Mouse (Mus musculus) adrenal gland, adult 2 months (tissue): ENCODE measurements around the gene Mettl7a3. TPM values are rescaled to one million over a fixed set of nuclear protein-coding genes. Genes with fewer than 3 reads are reported as not detected.
"Not testable (repeated sequence)": the region's sequence is repeated elsewhere in the genome, so short reads cannot be mapped to it uniquely, and the experiment has no call there.

Source experiments
- DNase-seq: peaks from one replicate; pipeline ENCODE4 v3.0.0; 2021
- polyA plus RNA-seq: library from polyadenylated mRNA; depleted of rRNA; stranded (reverse); fragments of >200 nt; gene quantifications from 2 replicates; pipeline ENCODE4 v1.2.3, GENCODE M21; 2012
- total RNA-seq, 2 experiments: library from RNA; stranded (reverse); gene quantifications; 2 replicates each; pipeline ENCODE4 v1.2.3; 2021

The Mettl7a3 gene
- total and polyA plus RNA-seq, 3 experiments = 0.13 to 0.63 TPM; not detected in 1

GRCm38 (mm10) chr15:100330739-100331138, 4.0 kb upstream of the Mettl7a3 start:
- no peak for DNase-seq

- not testable (repeated sequence) for DNase-seq
Measured at GRCm38 (mm10) chr15:100332077-100332961, 2.4 kb upstream of the Mettl7a3 start.

- DNase-seq = not testable (repeated sequence)
Measured at GRCm38 (mm10) chr15:100337328-100337727, 2.6 kb downstream of the Mettl7a3 start.

- DNase-seq = peak; percentile 46
Measured at GRCm38 (mm10) chr15:100337847-100338246, 3.1 kb downstream of the Mettl7a3 start.

- DNase-seq = not testable (repeated sequence)
Measured at GRCm38 (mm10) chr15:100341314-100341980, 6.7 kb downstream of the Mettl7a3 start.

GRCm38 (mm10) chr15:100345484-100345883, 10.8 kb downstream of the Mettl7a3 start:
- DNase-seq = peak; percentile 46

GRCm38 (mm10) chr15:100346761-100347160, 12.0 kb downstream of the Mettl7a3 start:
- DNase-seq = no peak

GRCm38 (mm10) chr15:100349496-100349895, 14.8 kb downstream of the Mettl7a3 start:
- no peak for DNase-seq

- DNase-seq = no peak
Measured at GRCm38 (mm10) chr15:100351501-100352060, 16.9 kb downstream of the Mettl7a3 start.

GRCm38 (mm10) chr15:100352711-100353250, 18.1 kb downstream of the Mettl7a3 start, which contains the start of the genes Methig1 and Mettl7a2:
Gene Methig1, plus strand, starts transcription at chr15:100353149.
Gene Mettl7a2, plus strand, starts transcription at chr15:100353200.
- DNase-seq = no peak

- DNase-seq = not testable (repeated sequence)
Measured at GRCm38 (mm10) chr15:100353399-100353798, 18.7 kb downstream of the Mettl7a3 start.

GRCm38 (mm10) chr15:100355876-100356275, 21.1 kb downstream of the Mettl7a3 start:
- no peak for DNase-seq

- DNase-seq = no peak
Measured at GRCm38 (mm10) chr15:100364242-100364641, 29.5 kb downstream of the Mettl7a3 start, which contains the start of gene Higd1c. Gene Higd1c, plus strand, starts transcription at chr15:100364542.

GRCm38 (mm10) chr15:100365967-100366366, 31.2 kb downstream of the Mettl7a3 start:
- DNase-seq = not testable (repeated sequence)

GRCm38 (mm10) chr15:100367119-100367518, 32.4 kb downstream of the Mettl7a3 start:
- DNase-seq = no peak

GRCm38 (mm10) chr15:100375066-100375465, 40.3 kb downstream of the Mettl7a3 start:
- peak; percentile 52 for DNase-seq

GRCm38 (mm10) chr15:100377847-100378505, 43.2 kb downstream of the Mettl7a3 start:
- peak; percentile 32 for DNase-seq

- DNase-seq = no peak
Measured at GRCm38 (mm10) chr15:100379658-100380057, 44.9 kb downstream of the Mettl7a3 start.

- DNase-seq = no peak
Measured at GRCm38 (mm10) chr15:100380104-100380503, 45.4 kb downstream of the Mettl7a3 start.

- no peak for DNase-seq
Measured at GRCm38 (mm10) chr15:100385705-100386104, 51.0 kb downstream of the Mettl7a3 start.

GRCm38 (mm10) chr15:100387544-100388223, 53.0 kb downstream of the Mettl7a3 start:
- no peak for DNase-seq
